ENCODE assay signal across 8 mouse cellular contexts in the genomic region with DNA sequence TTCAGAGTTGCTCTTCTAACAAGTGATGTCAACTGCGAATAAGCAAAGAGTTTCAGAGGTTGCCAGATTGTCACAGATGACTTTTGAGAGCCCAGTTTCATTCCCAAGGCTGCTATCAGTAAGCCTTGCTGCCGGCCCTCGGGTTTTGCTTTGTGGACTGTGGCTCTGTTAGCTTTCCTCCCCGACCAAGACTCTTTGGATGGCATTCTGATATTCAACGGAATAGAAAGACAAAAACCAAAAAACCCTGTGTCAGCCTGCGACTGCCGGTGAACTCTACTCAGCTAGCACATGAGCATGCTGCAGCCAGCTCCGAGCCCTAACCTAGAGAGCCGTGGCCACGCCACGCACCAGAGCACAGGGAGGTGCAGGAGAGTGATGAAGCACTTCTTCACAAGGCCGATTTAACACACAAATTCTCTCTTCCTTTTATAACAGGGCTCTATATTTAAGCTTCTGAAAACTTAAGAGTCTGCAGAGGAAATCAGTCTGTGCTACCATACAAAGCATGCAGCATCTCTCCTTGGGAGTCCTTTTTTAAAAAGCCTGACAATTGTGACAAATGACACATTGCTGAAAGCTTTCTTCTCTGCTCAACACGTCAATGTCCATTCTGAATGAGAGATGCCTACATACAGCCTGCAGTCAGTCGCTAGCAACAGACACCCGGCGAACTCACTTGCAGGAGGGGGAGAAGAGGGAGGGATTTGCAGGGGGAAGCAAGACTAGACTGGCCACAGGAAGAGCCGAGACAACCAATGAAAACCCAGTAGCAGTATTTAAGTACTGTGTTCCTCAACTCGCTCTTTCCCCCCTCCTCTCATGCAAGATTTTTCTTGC.
DNase-seq lines count a peak whose midpoint lies in the region; ATAC-seq lines count a peak whose summit lies in the region.

No protein-coding gene starts in this region.

- peak; percentile 88 for ATAC-seq in frontal cortex, adult (ENCODE audit: low TSS enrichment)
- ATAC-seq in intestine, embryonic 14.5 days (replicated peaks; ENCODE audit: low FRiP score, low TSS enrichment, low read depth), result peak; percentile 83; the same call in 1 of the 2 replicates
- ATAC-seq in midbrain, embryonic 11.5 days (ENCODE audit: low FRiP score), result peak; percentile 88
- ATAC-seq in stomach, embryonic 14.5 days (ENCODE audit: insufficient number of reproducible peaks, insufficient read depth, low FRiP score, low read depth), result peak; percentile 86; the same call in 1 of the 2 replicates

- intact Hi-C loops in left cerebral cortex, postnatal 14 days (cut with DNase I), result loop anchor here (2.0 to 5.0 kb wide), 3 partner anchors 32 to 82 kb away; no protein-coding TSS in a partner anchor

- H3K27me3 ChIP-seq in intestine, embryonic 14.5 days (replicated peaks; ENCODE audit: control insufficient read depth, insufficient read depth, low read length), result no peaks in the 10 kb centered on the region
- H3K27me3 ChIP-seq in midbrain, embryonic 11.5 days (ENCODE audit: control insufficient read depth, insufficient read depth, low read length), result no peaks in the 10 kb centered on the region
- no peaks in the 10 kb centered on the region for H3K27me3 ChIP-seq in stomach, embryonic 14.5 days (ENCODE audit: control insufficient read depth, insufficient read depth, low read length)

- peak overlapping the region; percentile 45 for H3K4me2 ChIP-seq in intestine, embryonic 14.5 days (ENCODE audit: low read length)
- H3K4me2 ChIP-seq in midbrain, embryonic 11.5 days, result peak overlapping the region; percentile 25; the same call in 1 of the 2 replicates
- H3K4me2 ChIP-seq in stomach, embryonic 14.5 days (replicated peaks; ENCODE audit: low read depth, low read length), result peak overlapping the region; percentile 46

- 39% methylated on average over 18 of the region's 18 CpGs for WGBS in intestine, embryonic 14.5 days
- WGBS in midbrain, embryonic 11.5 days, result 46% methylated on average over 18 of the region's 18 CpGs
- WGBS in stomach, embryonic 14.5 days, result 30% methylated on average over 18 of the region's 18 CpGs

- H3K9me3 ChIP-seq in intestine, embryonic 14.5 days (ENCODE audit: control insufficient read depth, low read length), result no peaks in the 10 kb centered on the region
- H3K9me3 ChIP-seq in midbrain, embryonic 11.5 days (ENCODE audit: control insufficient read depth, low read length), result no peaks in the 10 kb centered on the region
- no peaks in the 10 kb centered on the region for H3K9me3 ChIP-seq in stomach, embryonic 14.5 days (ENCODE audit: control insufficient read depth, low read depth, low read length)

- H3K4me3 ChIP-seq in intestine, embryonic 14.5 days (ENCODE audit: low read depth, low read length), result peak overlapping the region; percentile 30
- H3K4me3 ChIP-seq in midbrain, embryonic 11.5 days (ENCODE audit: low read depth, low read length), result no peak overlapping the region
- H3K4me3 ChIP-seq in stomach, embryonic 14.5 days (ENCODE audit: low read depth, low read length), result peak overlapping the region; percentile 26

- no peak overlapping the region for H3K9ac ChIP-seq in intestine, embryonic 14.5 days (ENCODE audit: low read length)
- H3K9ac ChIP-seq in midbrain, embryonic 11.5 days (ENCODE audit: low read length), result no peak overlapping the region; the same call in 1 of the 2 replicates
- no peak overlapping the region; the same call in 1 of the 2 replicates for H3K9ac ChIP-seq in stomach, embryonic 14.5 days (replicated peaks; ENCODE audit: low read depth, low read length)

- H3K27ac ChIP-seq in intestine, embryonic 14.5 days (ENCODE audit: low read depth), result no peak overlapping the region; the same call in 1 of the 2 replicates
- H3K27ac ChIP-seq in midbrain, embryonic 11.5 days (ENCODE audit: low read depth, low read length), result no peak overlapping the region
- H3K27ac ChIP-seq in stomach, embryonic 14.5 days (ENCODE audit: low read length), result peak overlapping the region; percentile 0; the same call in 1 of the 2 replicates

- no peaks in the 10 kb centered on the region for H3K36me3 ChIP-seq in intestine, embryonic 14.5 days (ENCODE audit: control insufficient read depth, insufficient read depth, low read length)
- no peaks in the 10 kb centered on the region for H3K36me3 ChIP-seq in midbrain, embryonic 11.5 days (ENCODE audit: control insufficient read depth, insufficient read depth, low read length)
- H3K36me3 ChIP-seq in stomach, embryonic 14.5 days (ENCODE audit: control insufficient read depth, insufficient read depth, low read length), result no peaks in the 10 kb centered on the region

- DNase-seq in Muller cell, postnatal 12 days (ENCODE audit: inconsistent ontology term), result peak; percentile 59
- peak; percentile 35 to 60 for DNase-seq in cerebellum, adult 18-20 months
- DNase-seq in intestine, embryonic 14.5 days (ENCODE audit: low spot score), result no peak
- peak; percentile 85 to 91 for DNase-seq in left cerebral cortex, postnatal 14 days (ENCODE audit: low spot score in 2 of 2)
- peak; percentile 81 for DNase-seq in midbrain, embryonic 11.5 days (ENCODE audit: low spot score, missing footprints)
- DNase-seq in spleen, postnatal 10 days (ENCODE audit: low spot score in 2 of 2), result no peak

- H3K4me1 ChIP-seq in intestine, embryonic 14.5 days (replicated peaks; ENCODE audit: control insufficient read depth, insufficient read depth, low read length), result peaks cover 5% of the 10 kb centered on the region
- peaks cover 24% of the 10 kb centered on the region for H3K4me1 ChIP-seq in midbrain, embryonic 11.5 days (ENCODE audit: control insufficient read depth, insufficient read depth, low read length)
- peaks cover 9% of the 10 kb centered on the region for H3K4me1 ChIP-seq in stomach, embryonic 14.5 days (ENCODE audit: control insufficient read depth, insufficient read depth, low read length)

Comparison
In these comparisons a context has a peak if more than half of its experiments do, and no peak if none do; other contexts are left out.
1. DNase-seq: peak in Muller cell, postnatal 12 days (single experiment), cerebellum, adult 18-20 months (2 of 2), left cerebral cortex, postnatal 14 days (2 of 2) and midbrain, embryonic 11.5 days (single experiment); none in intestine, embryonic 14.5 days (single experiment) and spleen, postnatal 10 days (0 of 2).
2. Peak in every context shown above with its lines, with median percentiles within 50 percentile points of each other: ATAC-seq and H3K4me2 ChIP-seq.